Mouse (Mus musculus) lung, postnatal 0 days (tissue): ENCODE results near the gene Mamstr. TPM values are rescaled to one million over a fixed set of nuclear protein-coding genes. Genes with fewer than 3 reads are reported as not detected.

Experiments used
- ATAC-seq: fragments of 200-750 bp; cut with Nextera tagmentation; 2 replicates; pipeline ENCODE4 v1.8.0; 2017; ENCODE audit warnings: moderate library complexity
- DNase-seq: peaks from one replicate; pipeline ENCODE4 v3.0.0-alpha.2; 2016; ENCODE audit warnings: low spot score
- H3K27ac ChIP-seq: fragments of 300-500 bp; sonication (generic); 2 replicates; pipeline ENCODE4 v1.5.1; 2014; ENCODE audit warnings: antibody characterized with exemption, mild to moderate bottlenecking, low read length, mixed read lengths
- H3K27me3 ChIP-seq: fragments of 300-500 bp; sonication (generic); replicated peaks from 2 replicates; pipeline ENCODE4 v1.6.1; 2014; ENCODE audit warnings: low read length, mixed read lengths; ENCODE audit not compliant: insufficient read depth
- H3K36me3 ChIP-seq: fragments of 300-500 bp; sonication (generic); 2 replicates; pipeline ENCODE4 v1.6.1; 2014; ENCODE audit warnings: low read length, mixed read lengths; ENCODE audit not compliant: insufficient read depth
- H3K4me1 ChIP-seq: fragments of 300-500 bp; sonication (generic); 2 replicates; pipeline ENCODE4 v1.6.1; 2014; ENCODE audit warnings: antibody characterized with exemption, low read depth, low read length, mixed read lengths; ENCODE audit not compliant: insufficient read depth
- H3K4me2 ChIP-seq: fragments of 300-500 bp; sonication (generic); replicated peaks from 2 replicates; pipeline ENCODE4 v1.6.1; 2014; ENCODE audit warnings: low read depth, mild to moderate bottlenecking, low read length, moderate library complexity, mixed read lengths
- H3K4me3 ChIP-seq: fragments of 300-500 bp; sonication (generic); 2 replicates; pipeline ENCODE4 v1.5.1; 2014; ENCODE audit warnings: low read depth, low read length
- H3K9ac ChIP-seq: fragments of 300-500 bp; sonication (generic); replicated peaks from 2 replicates; pipeline ENCODE4 v1.6.1; 2014; ENCODE audit warnings: low read depth, mild to moderate bottlenecking
- H3K9me3 ChIP-seq: fragments of 300-500 bp; sonication (generic); 2 replicates; pipeline ENCODE4 v1.6.1; 2016; ENCODE audit warnings: low read length, mixed read lengths
- CTCF ChIP-seq: IDR thresholded peaks from 2 replicates; pipeline ENCODE4 v1.5.1; 2016; ENCODE audit warnings: antibody characterized with exemption, mild to moderate bottlenecking
- EP300 ChIP-seq: IDR thresholded peaks from 2 replicates; pipeline ENCODE4 v1.6.1; 2016; ENCODE audit warnings: antibody characterized with exemption, mild to moderate bottlenecking, control low read depth
- WGBS: fragments of 180-500 bp; shearing (Covaris S2); extraction: QIAGEN DNeasy Blood & Tissue Kit; methylation state at CpG from one replicate; pipeline ENCODE4 v1.1.7; 2014; 5-methylcytosine and 5-hydroxymethylcytosine counted together
- polyA plus RNA-seq: library from polyadenylated mRNA; unstranded; fragments of >200 nt; fragmentation: Nextera tagmentation; extraction: Ambion mirVana; gene quantifications from 2 replicates; pipeline ENCODE4 v1.2.1, GENCODE M21; 2015

Mamstr gene
- 4.0 and 4.8 TPM in 2 replicates for polyA plus RNA-seq

DNA sequence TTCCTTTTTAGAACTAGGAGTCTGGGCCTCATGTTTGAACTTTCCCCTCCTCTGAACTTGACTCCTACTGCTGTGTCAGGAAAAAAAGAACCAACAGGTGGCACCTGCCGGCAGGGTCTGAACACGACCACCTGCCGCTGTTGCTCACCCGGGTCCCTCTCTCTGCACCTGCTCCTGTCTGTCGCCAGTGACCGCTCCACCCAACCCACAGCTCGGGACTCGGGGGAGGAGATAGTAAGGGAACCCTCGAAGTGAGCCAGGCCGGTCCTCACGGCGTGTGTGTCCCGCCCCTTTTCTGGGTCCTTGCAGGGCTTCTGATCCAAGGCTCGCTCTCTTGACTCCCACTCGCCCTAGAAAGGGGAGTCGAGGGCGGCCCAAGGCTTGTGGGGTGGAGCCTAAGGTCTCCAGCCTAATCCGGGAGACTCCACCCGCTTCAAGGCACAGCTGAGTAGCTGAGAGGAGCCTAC, at the start of gene Mamstr:
Gene Mamstr (plus strand): TSS at position 417 of the 467 bp plus-strand sequence.
- DNase-seq (no peak), ATAC-seq (no peak)
- Histone ChIP-seq H3K9ac (no peak within 1 kb of the TSS), H3K36me3 (no peaks in the 10 kb centered on the region), H3K27me3 (no peaks in the 10 kb centered on the region), H3K4me2 (no peak within 1 kb of the TSS), H3K27ac (peak within 1 kb of the TSS; percentile 38; the same call in 1 of the 2 replicates), H3K4me3 (no peak within 1 kb of the TSS), H3K4me1 (peaks cover 39% of the 10 kb centered on the region), H3K9me3 (no peaks in the 10 kb centered on the region)
- 32% methylated on average over 19 of the region's 19 CpGs for WGBS
- TF ChIP-seq CTCF (no peak), EP300 (no peak)

DNA sequence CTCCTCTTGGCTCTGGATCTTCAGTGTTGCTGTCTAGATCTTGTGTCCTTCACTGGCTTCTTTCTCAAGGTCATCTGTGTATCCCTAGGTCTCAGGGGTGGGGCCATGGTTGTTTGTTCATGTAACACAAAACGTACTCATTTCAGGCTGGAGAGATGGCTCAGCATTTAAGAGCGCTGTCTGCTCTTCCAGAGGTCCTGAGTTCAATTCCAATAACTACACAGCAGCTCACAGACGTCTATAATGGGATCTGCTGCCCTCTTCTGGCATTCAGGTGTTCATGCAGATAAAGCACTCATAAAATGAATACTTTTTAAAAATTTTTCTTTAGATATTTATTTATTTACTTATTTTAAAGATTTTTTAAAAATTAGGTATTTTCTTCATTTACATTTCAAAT, 48.9 kb upstream of the Mamstr start:
- H3K36me3 ChIP-seq: no peaks in the 10 kb centered on the region
- H3K9ac ChIP-seq: no peak overlapping the region
- no peak overlapping the region for H3K4me2 ChIP-seq
- no peaks in the 10 kb centered on the region for H3K9me3 ChIP-seq
- DNase-seq: peak; percentile 28
- no peak overlapping the region for H3K27ac ChIP-seq
- H3K4me3 ChIP-seq: no peak overlapping the region
- ATAC-seq: no peak
- WGBS: 59% methylated on average over 3 of the region's 3 CpGs
- no peaks in the 10 kb centered on the region for H3K27me3 ChIP-seq
- no peaks in the 10 kb centered on the region for H3K4me1 ChIP-seq
- peak; percentile 42 for TF ChIP-seq CTCF
- TF ChIP-seq EP300: no peak

- 67% methylated on average over 7 of the region's 7 CpGs for WGBS
- Histone ChIP-seq H3K27ac (no peak overlapping the region), H3K4me2 (no peak overlapping the region), H3K27me3 (no peaks in the 10 kb centered on the region), H3K9ac (no peak overlapping the region), H3K36me3 (no peaks in the 10 kb centered on the region), H3K4me3 (no peak overlapping the region), H3K4me1 (no peaks in the 10 kb centered on the region), H3K9me3 (no peaks in the 10 kb centered on the region)
- ATAC-seq: no peak
- no peak for DNase-seq
- TF ChIP-seq CTCF (no peak), EP300 (no peak)
Observed at GRCm38 (mm10) chr7:45591880-45592279, 47.9 kb upstream of the Mamstr start.

DNA sequence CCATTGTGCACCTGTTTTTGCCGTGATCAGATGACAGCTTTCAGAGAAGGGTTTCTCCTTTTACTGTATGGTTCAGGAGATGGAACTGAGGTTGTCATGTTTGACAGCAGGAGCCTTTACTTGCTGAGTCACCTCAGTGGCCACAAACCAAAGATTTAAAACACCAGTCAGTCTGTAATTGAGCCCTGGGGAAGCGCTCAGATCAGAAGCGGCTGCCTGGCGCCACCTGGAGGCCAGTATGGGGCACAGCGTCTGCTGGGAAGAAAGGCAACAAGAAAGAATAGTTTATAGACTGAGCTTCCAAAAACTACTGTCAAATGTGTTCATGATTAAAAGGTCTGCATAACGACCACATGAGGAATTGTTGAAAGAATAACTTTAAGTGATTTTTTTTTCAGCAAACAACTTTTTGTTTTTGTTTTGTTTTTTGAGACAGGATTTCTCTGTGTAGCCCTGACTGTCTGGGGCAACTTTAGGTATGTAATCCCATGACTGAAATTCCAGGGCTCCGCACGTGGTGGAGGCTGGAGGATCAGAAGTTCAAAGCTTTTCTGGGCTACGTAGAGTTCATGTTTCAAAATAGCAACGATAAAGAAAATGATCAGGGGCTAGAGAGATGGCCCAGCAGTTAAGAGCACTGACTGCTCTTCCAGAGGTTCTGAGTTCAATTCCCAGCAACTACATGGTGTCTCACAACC, 46.5 kb upstream of the Mamstr start:
- TF ChIP-seq EP300: no peak
- TF ChIP-seq CTCF: peak; percentile 94
- DNase-seq: peak; percentile 85
- H3K9ac ChIP-seq: no peak overlapping the region
- no peak overlapping the region for H3K4me2 ChIP-seq
- no peaks in the 10 kb centered on the region for H3K27me3 ChIP-seq
- WGBS: 16% methylated on average over 10 of the region's 10 CpGs
- no peaks in the 10 kb centered on the region for H3K9me3 ChIP-seq
- H3K27ac ChIP-seq: no peak overlapping the region
- H3K4me1 ChIP-seq: no peaks in the 10 kb centered on the region
- no peak for ATAC-seq
- no peak overlapping the region for H3K4me3 ChIP-seq
- no peaks in the 10 kb centered on the region for H3K36me3 ChIP-seq

GRCm38 (mm10) chr7:45595176-45595575, 44.6 kb upstream of the Mamstr start:
- Histone ChIP-seq H3K4me3 (no peak overlapping the region), H3K27ac (no peak overlapping the region), H3K36me3 (no peaks in the 10 kb centered on the region), H3K9me3 (no peaks in the 10 kb centered on the region), H3K9ac (no peak overlapping the region), H3K4me1 (no peaks in the 10 kb centered on the region), H3K4me2 (no peak overlapping the region), H3K27me3 (no peaks in the 10 kb centered on the region)
- DNase-seq (no peak), ATAC-seq (no peak)
- TF ChIP-seq CTCF: no peak
- WGBS: 85% methylated on average over 4 of the region's 4 CpGs

- Histone ChIP-seq H3K4me2 (no peak overlapping the region), H3K9ac (no peak overlapping the region), H3K27ac (no peak overlapping the region), H3K4me1 (no peaks in the 10 kb centered on the region), H3K9me3 (no peaks in the 10 kb centered on the region), H3K4me3 (no peak overlapping the region), H3K27me3 (no peaks in the 10 kb centered on the region), H3K36me3 (no peaks in the 10 kb centered on the region)
- no peak for DNase-seq
- no peak for ATAC-seq
- TF ChIP-seq EP300 (no peak), CTCF (no peak)
- WGBS: 91% methylated on average over 1 of the region's 1 CpGs
Observed at GRCm38 (mm10) chr7:45596107-45596506, 43.7 kb upstream of the Mamstr start.
